Mouse (Mus musculus) liver, embryonic 18 days (tissue): ENCODE data around the gene Olfr1110. TPM values are rescaled to one million over a fixed set of nuclear protein-coding genes. Genes with fewer than 3 reads are reported as not detected.

Experiments
- polyA plus RNA-seq: library from polyadenylated mRNA; depleted of rRNA; stranded (reverse); fragments of >200 nt; gene quantifications from 2 replicates; pipeline ENCODE4 v1.2.3, GENCODE M21; 2012; rRNA removed

Gene Olfr1110
- not detected in 2 replicates for polyA plus RNA-seq

DNA sequence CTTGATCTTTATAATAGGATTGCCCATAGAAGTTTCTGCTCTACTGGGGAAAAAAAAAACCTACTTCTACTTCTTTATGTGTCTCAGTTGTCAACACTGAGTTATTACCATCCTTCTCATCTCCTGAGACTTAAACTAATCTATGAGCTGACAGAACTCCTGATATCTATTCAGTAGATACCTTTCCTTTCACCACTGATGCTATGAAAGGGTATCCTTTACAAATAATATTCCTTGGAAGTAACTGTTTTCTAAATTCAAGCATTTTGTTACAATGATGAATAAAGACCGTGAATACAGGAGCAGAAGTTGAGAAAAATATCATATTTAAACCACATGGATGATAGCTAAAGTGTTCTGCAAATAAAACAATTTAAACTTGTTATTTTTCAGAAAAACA is at the start of gene Olfr1110:
Gene Olfr1110, minus strand, starts transcription at position 101 of the 400 bp plus-strand sequence.

DNA sequence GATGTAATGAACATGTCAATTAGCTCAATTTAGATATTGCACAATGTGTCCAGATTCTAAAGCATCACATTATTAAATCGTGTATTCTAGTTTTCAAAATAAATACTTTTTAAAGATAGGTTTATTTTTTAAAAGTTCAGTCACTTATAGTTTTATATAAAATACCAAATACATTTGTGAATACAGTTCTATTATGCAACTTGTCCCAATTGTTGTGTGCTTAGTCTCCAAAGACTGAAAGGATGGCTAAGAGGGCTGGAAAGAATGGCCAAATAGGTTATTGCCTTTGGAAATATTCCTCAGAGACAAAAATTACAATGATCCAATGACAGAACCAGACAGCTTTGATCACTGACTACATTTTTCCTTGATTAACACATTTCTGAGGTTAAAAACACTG is 47.4 kb upstream of the Olfr1110 start, which contains the start of gene Olfr1112:
Gene Olfr1112, plus strand, starts transcription at position 301 of the 400 bp plus-strand sequence.

DNA sequence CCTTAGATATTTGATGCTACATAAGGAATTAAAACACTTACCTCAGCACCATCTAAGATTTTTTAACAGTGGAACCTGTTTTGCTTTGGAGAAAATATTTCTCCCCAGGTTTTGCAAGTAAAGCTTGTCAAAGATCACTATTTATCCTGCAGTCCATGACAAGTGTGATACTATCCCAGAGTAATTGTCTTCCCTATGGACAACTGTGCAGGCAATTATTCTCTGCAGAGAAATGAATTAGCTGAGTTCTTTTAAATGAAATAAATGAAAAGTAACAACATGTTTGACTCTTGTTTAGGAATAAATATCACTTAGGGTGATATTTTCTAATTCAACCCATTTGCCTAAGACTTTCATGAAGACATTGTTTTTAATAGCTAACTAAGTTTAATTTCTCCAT is 12.4 kb upstream of the Olfr1110 start, which contains the start of gene Olfr1111:
Gene Olfr1111, minus strand, starts transcription at position 101 of the 400 bp plus-strand sequence.

DNA sequence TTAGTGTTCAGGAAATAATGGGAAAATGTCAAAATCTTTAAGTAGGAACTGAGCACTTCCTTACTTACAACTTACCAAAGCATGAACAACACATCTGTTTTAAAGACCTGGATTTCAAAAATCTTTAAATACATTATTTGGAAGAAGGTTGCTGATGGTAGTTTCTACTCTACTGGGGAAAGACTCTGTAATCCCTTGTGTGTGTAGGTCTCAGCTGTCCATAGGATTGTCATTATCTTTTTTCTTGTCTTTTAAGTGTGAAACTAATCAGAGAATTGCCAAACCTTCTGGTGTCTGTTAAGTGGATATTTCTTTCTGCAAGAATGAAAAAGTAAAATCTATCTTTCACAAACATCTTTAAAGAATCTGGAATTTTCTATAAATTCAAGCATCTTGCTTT is 25.6 kb downstream of the Olfr1110 start, which contains the start of gene Olfr259:
Gene Olfr259, minus strand, starts transcription at position 101 of the 400 bp plus-strand sequence.

DNA sequence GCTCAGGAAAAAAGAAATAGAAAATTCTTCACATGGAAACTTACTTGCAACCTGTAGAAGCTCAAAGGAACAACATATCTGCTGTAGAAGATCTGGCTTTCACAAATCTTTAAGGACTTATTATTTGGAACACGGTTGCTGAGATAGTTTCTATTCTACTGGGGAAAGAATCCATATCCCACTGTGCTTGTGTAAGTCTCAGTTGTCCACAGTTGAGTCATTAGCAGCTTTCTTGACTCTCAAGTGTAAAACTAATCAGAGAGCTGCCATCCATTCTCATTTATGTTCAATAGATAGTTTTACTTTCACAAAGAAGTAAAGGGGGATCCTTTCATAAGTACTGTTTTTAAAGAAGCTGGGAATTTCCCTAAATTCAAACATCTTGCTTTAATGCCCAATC is 44.2 kb downstream of the Olfr1110 start, which contains the start of gene Olfr1109:
Gene Olfr1109, minus strand, starts transcription at position 101 of the 400 bp plus-strand sequence.

Other genes with a start within 250 kb of the Olfr1110 start
- not detected in 2 replicates for gene Olfr1097, start 248.1 kb downstream of the Olfr1110 start, polyA plus RNA-seq
- gene Olfr1098, start 215.8 kb downstream of the Olfr1110 start, polyA plus RNA-seq: not detected in 2 replicates
- gene Olfr1099, start 179.6 kb downstream of the Olfr1110 start, polyA plus RNA-seq: not detected in 2 replicates
- gene Olfr1100, start 160.3 kb downstream of the Olfr1110 start, polyA plus RNA-seq: not detected in 2 replicates
- not detected in 2 replicates for gene Olfr1101, start 149.1 kb downstream of the Olfr1110 start, polyA plus RNA-seq
- gene Olfr1102, start 141.9 kb downstream of the Olfr1110 start, polyA plus RNA-seq: not detected in 2 replicates
- not detected in 2 replicates for gene Olfr1104, start 113.2 kb downstream of the Olfr1110 start, polyA plus RNA-seq
- not detected in 2 replicates for gene Olfr1105, start 103.8 kb downstream of the Olfr1110 start, polyA plus RNA-seq
- gene Olfr1106, start 88.0 kb downstream of the Olfr1110 start, polyA plus RNA-seq: not detected in 2 replicates
- not detected in 2 replicates for gene Olfr1107, start 64.5 kb downstream of the Olfr1110 start, polyA plus RNA-seq
- gene Olfr1109, start 44.3 kb downstream of the Olfr1110 start, polyA plus RNA-seq: not detected in 2 replicates
- not detected in 2 replicates for gene Olfr259, start 25.7 kb downstream of the Olfr1110 start, polyA plus RNA-seq
- not detected in 2 replicates for gene Olfr1111, start 12.3 kb upstream of the Olfr1110 start, polyA plus RNA-seq
- gene Olfr1112, start 47.5 kb upstream of the Olfr1110 start, polyA plus RNA-seq: not detected in 2 replicates
- gene Olfr1113, start 68.7 kb upstream of the Olfr1110 start, polyA plus RNA-seq: not detected in 2 replicates
- gene Olfr1115, start 107.7 kb upstream of the Olfr1110 start, polyA plus RNA-seq: not detected in 2 replicates
- gene Olfr1116, start 127.2 kb upstream of the Olfr1110 start, polyA plus RNA-seq: not detected in 2 replicates
- not detected in 2 replicates for gene Olfr1118, start 167.3 kb upstream of the Olfr1110 start, polyA plus RNA-seq
- not detected in 2 replicates for gene Olfr1120, start 214.5 kb upstream of the Olfr1110 start, polyA plus RNA-seq
- gene Olfr1121, start 229.6 kb upstream of the Olfr1110 start, polyA plus RNA-seq: not detected in 2 replicates
- gene Olfr1122, start 245.5 kb upstream of the Olfr1110 start, polyA plus RNA-seq: not detected in 2 replicates